Mouse (Mus musculus) spleen, adult 2 months (tissue): Measurements from ENCODE around the gene Gba2. TPM values are rescaled to one million over a fixed set of nuclear protein-coding genes. Genes with fewer than 3 reads are reported as not detected.
A peak's percentile ranks its signal among the peaks of the same experiment; 100 is the strongest.

ENCODE experiments used
- DNase-seq, 2 experiments: peaks; one replicate each; pipeline versions ENCODE4 v3.0.0 to v3.0.0-alpha.2; 2012 to 2021; ENCODE audit warnings: low spot score in 2 of 2, low read depth in 1 of 2
- H3K27ac ChIP-seq: fragments of 200-500 bp; 2 replicates; pipeline ENCODE4 v1.5.1; 2012; ENCODE audit warnings: low read length, inconsistent platforms; ENCODE audit not compliant: insufficient read depth
- H3K27me3 ChIP-seq: fragments of 200-500 bp; 2 replicates; pipeline ENCODE4 v1.6.1; 2012; ENCODE audit warnings: mild to moderate bottlenecking, moderate library complexity, low read length, inconsistent platforms; ENCODE audit not compliant: control insufficient read depth, insufficient read depth
- H3K36me3 ChIP-seq: fragments of 200-500 bp; 2 replicates; pipeline ENCODE4 v1.6.1; 2012; ENCODE audit warnings: mild to moderate bottlenecking, low read length, inconsistent platforms; ENCODE audit not compliant: control insufficient read depth, insufficient read depth
- H3K4me1 ChIP-seq: fragments of 200-500 bp; 2 replicates; pipeline ENCODE4 v1.6.1; 2011; ENCODE audit warnings: inconsistent platforms; ENCODE audit not compliant: control insufficient read depth, insufficient read depth, insufficient read length
- H3K4me3 ChIP-seq: fragments of 200-500 bp; 2 replicates; pipeline ENCODE4 v1.5.1; 2011; ENCODE audit warnings: mild to moderate bottlenecking, inconsistent platforms; ENCODE audit not compliant: insufficient read depth, insufficient read length; ENCODE audit errors: extremely low read depth
- CTCF ChIP-seq: fragments of 200-500 bp; IDR thresholded peaks from 2 replicates; pipeline ENCODE4 v1.5.1; 2011; ENCODE audit warnings: mild to moderate bottlenecking, inconsistent platforms; ENCODE audit not compliant: insufficient read depth, insufficient read length, insufficient replicate concordance; ENCODE audit errors: extremely low read depth
- POLR2A ChIP-seq: fragments of 200-500 bp; IDR thresholded peaks from 2 replicates; pipeline ENCODE4 v1.6.1; 2011; ENCODE audit warnings: low read depth, low read length, inconsistent platforms
- WGBS: fragments of 180-500 bp; shearing (Covaris S2); methylation state at CpG from one replicate; pipeline ENCODE4 v1.1.7; 2018; 5-methylcytosine and 5-hydroxymethylcytosine counted together
- polyA plus RNA-seq: library from polyadenylated mRNA; depleted of rRNA; stranded (reverse); fragments of >200 nt; gene quantifications from 2 replicates; pipeline ENCODE4 v1.2.3, GENCODE M21; 2012; rRNA removed

Gene Gba2
- polyA plus RNA-seq = 28.8 and 34.2 TPM in 2 replicates

DNA sequence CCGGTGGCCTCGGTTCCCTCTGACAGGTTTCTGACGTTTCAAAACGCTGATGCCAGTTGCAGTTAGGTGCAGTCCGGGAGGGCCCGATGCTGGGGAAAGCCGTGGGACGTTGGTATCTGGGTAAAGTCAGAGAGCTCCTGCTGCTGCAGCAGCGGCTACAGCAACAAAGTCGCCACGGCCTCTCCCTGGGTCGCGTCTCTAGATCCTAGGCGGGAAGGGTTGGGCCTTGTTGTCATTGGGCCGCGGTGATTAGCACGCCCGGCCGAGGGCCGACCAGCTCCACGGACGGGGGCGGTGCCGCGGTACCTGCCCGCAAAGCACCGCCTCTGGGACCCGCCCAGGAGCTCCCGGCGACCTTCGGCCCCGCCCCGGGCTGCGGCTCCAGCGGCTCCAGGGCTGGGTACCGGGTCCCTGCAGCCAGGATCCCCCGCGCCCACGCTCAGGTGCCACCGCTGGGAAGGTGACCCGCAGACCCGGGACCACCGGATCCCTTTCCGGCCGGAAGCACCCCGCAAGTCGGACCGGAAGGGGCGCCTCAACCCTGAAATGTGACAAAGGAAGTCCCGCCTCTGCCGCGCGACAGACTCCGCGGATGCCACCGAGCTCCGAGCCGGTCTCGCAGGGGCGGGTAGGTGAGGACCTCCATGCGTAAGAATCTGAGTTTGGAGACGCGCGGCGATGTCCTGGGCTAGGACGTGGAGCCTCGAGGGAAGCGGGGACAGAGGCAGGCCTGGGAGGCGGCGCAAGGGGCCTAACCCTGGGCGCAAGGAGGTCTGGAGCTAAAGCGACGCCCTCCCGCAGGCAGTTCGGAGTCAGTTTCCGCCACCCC, at the start of gene Gba2, which contains the start of gene Rgp1:
Gene Gba2, minus strand, starts transcription at position 498 of the 829 bp plus-strand sequence.
Gene Rgp1, plus strand, starts transcription at position 340 of the 829 bp plus-strand sequence.
- peak within 1 kb of the TSS; percentile 93 for H3K27ac ChIP-seq
- TF ChIP-seq CTCF (no peak), POLR2A (peak; percentile 73; the same call in 1 of the 2 replicates)
- WGBS = under 1% methylated on average over 74 of the region's 76 CpGs
- no peaks in the 10 kb centered on the region for H3K27me3 ChIP-seq
- DNase-seq = peak; percentile 53 to 82
- peak within 1 kb of the TSS; percentile 92 for H3K4me3 ChIP-seq
- peaks cover 10% of the 10 kb centered on the region; the same call in 1 of the 2 replicates for H3K4me1 ChIP-seq
- H3K36me3 ChIP-seq = peaks cover 22% of the 10 kb centered on the region

DNA sequence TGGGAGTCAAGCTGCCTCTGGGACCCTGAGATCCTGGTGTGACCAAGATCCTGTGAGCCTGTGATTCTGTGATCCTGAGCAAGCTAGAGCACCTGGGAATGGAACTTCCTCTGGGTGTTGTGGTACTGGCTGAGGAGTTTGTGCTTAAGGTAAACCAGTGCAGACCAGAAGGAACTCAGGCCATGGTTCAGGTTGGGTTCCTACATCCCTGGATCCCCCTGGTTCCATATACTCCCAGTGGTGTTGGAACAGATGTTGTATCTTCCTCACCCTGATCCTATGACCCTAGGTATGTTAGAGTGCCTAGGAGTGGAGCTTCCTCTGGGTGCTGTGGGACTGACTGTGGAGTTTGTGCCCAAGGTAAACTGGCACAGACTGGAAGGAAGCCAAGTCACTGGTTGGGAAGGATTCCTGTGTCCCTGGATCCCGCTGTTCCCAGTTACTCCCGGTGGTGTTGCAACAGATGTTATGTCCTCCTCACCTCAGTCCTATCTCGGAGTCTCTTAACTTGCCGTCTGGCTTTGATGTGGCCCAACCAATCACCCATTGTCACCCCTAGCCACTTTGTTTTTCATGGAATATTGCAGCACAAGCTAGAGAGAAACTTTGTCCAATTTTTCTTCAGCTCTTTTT, 41.6 kb upstream of the Gba2 start:
- TF ChIP-seq CTCF (no peak), POLR2A (no peak)
- no peak for DNase-seq

DNA sequence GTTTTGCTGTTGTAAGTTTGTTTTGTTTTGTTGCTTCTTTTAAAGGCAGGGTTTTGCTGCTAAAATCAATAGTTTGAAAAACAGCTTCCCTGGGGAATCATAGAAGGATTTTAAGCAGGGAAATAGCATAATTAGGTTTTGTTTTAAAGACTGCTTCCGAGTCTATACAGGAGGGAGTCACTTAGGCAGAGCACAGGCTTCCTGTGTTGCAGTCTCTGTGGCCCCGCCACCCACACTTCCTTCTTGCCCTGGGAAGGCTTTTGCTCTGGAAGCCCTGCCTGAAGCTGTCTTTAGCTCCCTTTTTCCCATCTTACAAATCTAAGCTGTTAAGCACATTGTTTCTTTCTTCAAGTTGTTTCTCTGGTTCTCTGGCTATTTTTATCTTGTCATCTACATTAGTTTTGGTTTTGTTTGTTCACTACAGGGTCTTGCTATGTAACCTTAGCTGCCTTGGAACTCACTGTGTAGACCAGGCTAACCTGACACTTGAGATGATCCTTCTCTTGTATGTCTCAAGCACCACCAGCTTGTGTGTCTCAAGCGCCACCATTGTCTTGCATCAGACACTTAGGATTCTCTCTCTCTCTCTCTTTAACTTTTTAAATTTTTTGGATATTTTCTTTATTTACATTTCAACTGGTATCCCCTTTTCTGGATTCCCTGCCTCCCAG, 34.5 kb upstream of the Gba2 start:
- 51% methylated on average over 3 of the region's 3 CpGs for WGBS
- Histone ChIP-seq H3K27ac (no peak overlapping the region), H3K4me3 (no peak overlapping the region), H3K27me3 (no peaks in the 10 kb centered on the region), H3K36me3 (no peaks in the 10 kb centered on the region), H3K4me1 (no peaks in the 10 kb centered on the region)
- TF ChIP-seq CTCF (no peak), POLR2A (no peak)
- no peak for DNase-seq

More for the DNA sequence above, 41.6 kb upstream of the Gba2 start:
- no peaks in the 10 kb centered on the region for H3K4me1 ChIP-seq
- no peak overlapping the region for H3K4me3 ChIP-seq
- no peaks in the 10 kb centered on the region for H3K27me3 ChIP-seq
- no peak overlapping the region for H3K27ac ChIP-seq
- no peaks in the 10 kb centered on the region for H3K36me3 ChIP-seq
- 84% methylated on average over 4 of the region's 4 CpGs for WGBS

DNA sequence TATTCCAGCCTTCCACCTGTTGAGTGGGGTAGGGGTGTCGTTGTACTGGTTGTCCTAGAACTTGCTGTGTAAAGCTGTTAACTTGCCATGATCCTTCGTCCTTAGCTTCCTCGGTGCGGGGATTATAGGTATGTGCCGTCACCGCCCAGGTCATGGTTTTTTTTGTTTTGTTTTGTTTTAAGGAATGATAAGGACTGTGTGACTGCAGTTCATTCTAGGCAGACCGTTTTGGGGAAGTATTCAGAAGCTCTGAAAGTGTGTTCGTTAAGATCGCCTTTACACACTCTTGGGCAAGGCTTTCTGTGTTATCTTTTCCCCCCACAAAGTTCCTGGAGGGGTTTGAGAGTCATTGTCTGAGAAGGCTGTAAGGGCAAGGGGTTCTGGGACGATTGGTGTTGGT, 33.9 kb upstream of the Gba2 start:
- H3K27me3 ChIP-seq = no peaks in the 10 kb centered on the region
- H3K36me3 ChIP-seq = no peaks in the 10 kb centered on the region
- no peak for TF ChIP-seq CTCF
- TF ChIP-seq POLR2A = no peak
- no peak overlapping the region for H3K27ac ChIP-seq
- WGBS = 45% methylated on average over 10 of the region's 10 CpGs
- no peak for DNase-seq
- no peak overlapping the region for H3K4me3 ChIP-seq
- H3K4me1 ChIP-seq = no peaks in the 10 kb centered on the region

DNA sequence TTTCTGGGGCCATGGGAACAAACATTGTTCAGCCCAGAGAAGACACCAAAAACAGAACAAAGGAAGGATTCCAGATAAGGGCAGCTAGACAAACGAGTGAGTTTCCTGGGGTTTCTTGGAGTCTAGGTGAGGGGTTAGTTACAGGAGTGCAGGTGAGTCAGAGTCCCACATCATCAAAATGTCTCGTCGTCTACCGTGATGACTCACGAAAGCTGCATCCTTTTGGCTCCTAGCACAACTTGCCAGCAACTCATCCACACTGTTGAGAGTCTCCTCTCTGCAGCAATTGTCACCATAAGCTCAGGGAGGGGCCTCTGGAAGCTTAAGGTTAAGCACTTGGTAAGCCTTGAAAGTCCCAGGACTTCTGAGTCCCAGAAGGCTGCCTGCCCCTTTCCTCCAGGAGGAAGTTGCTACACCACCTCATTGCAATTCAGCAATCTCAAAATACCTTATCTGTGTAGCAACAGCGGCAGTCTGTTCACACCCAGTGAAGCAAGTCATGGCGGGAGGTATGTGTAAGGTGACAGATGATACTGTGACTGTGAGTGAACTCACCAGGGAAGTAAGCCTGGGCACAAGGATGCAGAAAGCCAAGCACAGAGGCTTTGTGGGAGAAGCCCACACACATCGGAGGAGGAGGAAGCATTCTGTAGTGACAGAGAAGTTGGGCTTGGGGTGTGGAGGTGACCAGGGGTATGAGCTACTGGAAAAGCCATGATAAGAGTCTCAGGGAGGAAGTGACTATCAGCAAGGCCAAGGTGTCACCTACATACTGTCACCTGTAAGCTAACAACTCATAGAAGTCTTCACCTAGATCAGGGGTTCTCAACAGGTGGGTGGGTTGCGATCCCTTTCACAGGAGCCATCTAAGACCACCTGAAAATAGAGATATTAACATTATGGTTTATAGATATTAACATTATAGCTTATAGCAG, 26.3 kb upstream of the Gba2 start:
- TF ChIP-seq POLR2A (no peak), CTCF (no peak)
- Histone ChIP-seq H3K27ac (no peak overlapping the region), H3K4me3 (no peak overlapping the region), H3K36me3 (no peaks in the 10 kb centered on the region), H3K4me1 (no peaks in the 10 kb centered on the region), H3K27me3 (no peaks in the 10 kb centered on the region)
- WGBS = 53% methylated on average over 9 of the region's 9 CpGs
- no peak for DNase-seq

DNA sequence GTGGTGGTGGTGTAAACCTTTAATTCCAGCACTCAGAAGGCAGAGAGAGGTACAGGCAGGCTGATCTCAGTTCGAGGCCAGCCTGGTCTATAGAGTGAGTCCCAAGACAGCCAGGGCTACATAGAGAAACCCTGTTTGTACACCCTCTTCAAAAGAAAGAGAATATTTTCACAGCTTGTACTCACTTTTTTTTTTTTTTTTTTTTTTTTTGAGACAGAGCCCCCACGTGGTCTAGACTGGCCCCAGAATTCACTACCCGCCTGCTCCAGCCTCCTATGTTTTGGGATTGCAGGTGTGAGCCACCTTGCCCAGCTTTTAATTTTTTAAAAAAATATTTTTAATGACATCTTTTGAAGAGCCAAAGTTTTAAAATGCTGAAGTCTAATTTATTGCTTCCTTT, 25.4 kb upstream of the Gba2 start:
- DNase-seq = no peak
- 64% methylated on average over 3 of the region's 3 CpGs for WGBS
- H3K27ac ChIP-seq = no peak overlapping the region

More for the DNA sequence above, 25.4 kb upstream of the Gba2 start:
- no peaks in the 10 kb centered on the region for H3K27me3 ChIP-seq
- H3K36me3 ChIP-seq = no peaks in the 10 kb centered on the region
- no peak overlapping the region for H3K4me3 ChIP-seq
- TF ChIP-seq CTCF = no peak
- TF ChIP-seq POLR2A = no peak
- no peaks in the 10 kb centered on the region for H3K4me1 ChIP-seq
